Mouse (Mus musculus) erythroblast, embryonic 14.5 days (primary cell): ENCODE results near the gene Ccsap.

Experiments used
- GATA1 ChIP-seq: IDR thresholded peaks from 2 replicates; pipeline ENCODE4 v1.6.1; 2012; ENCODE audit warnings: low read length, inconsistent platforms, mixed read lengths
- TAL1 ChIP-seq: IDR thresholded peaks from 3 replicates; pipeline ENCODE4 v1.6.1; 2012; ENCODE audit warnings: low read length, inconsistent platforms, mixed read lengths

- TF ChIP-seq GATA1 (no peak), TAL1 (no peak)
Measured at GRCm38 (mm10) chr8:123816939-123817338, 43.1 kb downstream of the Ccsap start.
